Mouse (Mus musculus): ENCODE data around the gene Sppl2a.

Sppl2a gene

DNA sequence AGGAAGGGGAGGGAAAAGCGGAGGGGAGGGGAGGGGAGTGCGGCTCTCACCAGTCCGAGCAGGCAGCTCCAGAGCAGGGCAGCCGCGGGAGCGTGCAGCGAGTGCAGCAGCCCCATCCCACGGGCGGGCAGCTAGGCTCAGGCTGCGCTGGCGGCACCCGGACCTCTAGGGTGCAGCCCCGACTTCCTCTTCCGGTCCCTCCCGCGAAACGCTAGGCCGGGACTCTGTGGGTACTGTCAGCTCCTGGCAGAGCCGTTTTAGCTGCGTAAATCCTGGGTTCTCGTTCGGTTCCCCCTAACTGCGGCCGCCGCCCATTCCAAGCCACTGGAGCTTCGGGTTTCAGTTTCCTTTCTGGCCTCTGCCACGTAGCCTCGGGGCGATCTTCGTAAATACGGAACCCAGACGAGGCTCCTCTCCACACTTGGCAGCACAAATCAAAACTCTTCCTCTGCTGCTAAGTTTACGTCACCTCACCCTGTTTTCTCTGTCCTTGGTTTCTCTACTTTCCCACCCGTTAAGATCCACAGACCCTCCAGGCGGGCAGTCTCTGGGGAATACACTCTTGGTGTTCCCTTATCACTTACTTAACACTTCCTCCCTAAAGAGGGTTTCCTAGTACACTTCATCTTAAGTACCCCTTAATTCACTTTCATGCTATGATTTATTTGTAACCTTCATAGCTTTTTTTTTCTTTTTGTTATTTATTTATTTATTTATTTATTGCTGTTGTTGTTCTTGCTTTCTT, at the start of gene Sppl2a:
Gene Sppl2a (minus strand): TSS at position 339 of the 745 bp plus-strand sequence.
- peak; percentile 100 for DNase-seq

DNA sequence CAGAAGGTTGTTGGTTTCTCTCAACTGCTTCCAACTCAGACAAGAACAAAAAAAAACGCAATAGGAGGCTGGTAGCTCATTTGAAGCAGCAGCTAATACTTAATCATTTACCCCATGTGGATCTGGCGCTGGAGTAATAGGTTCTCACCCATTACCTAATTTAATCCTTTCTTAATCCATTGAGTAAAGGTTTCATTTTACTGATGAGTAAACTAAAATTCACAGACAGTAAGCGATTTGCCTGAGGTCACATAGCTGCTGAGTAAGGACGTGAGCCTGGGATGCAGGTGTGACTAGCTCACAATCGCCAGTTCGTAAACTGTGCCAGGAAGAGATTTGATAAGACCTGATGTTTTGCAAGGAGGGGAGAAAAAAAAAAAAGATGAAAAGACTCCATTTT, 44.4 kb upstream of the Sppl2a start:
- DNase-seq = peak; percentile 24

DNA sequence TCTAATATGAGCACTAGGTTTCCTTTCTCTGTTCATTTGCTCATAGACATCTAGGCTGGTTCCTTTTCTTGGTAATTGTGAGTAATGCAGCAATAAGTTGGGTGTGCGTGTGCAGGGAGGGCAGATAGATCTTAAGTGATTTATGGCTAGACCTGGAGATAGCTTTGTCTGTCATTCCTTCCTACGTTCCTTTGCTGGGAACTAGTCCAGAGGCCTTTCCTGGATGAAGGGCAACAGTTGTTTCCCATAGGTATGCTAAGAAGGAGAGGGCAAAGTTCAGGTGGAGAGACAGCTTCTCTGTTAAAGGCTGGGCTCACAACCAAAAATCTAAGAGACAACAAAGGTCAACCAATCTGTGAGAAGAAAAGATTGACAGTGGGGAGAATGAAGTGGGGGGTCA, 28.7 kb upstream of the Sppl2a start:
- peak; percentile 63 for DNase-seq

DNA sequence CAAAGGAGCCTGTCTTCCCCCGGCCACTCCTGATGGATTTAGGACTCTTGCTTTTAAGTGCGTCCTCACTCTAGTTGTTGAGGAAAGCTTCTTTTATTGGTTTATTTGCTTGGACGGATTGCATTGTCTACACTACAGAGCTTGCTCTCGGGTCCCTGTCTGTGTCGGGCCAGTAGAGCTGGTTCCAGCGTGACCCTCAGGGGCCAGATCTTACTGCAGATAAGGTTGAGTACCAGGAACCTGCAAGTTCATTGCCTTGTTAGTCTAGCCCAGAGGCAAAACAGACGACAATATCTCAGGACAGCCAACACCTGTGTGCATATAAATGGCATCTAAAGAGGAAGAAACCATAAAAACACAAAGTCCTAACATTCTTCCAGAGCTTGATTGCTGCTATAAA, 22.6 kb upstream of the Sppl2a start:
- peak; percentile 80 for DNase-seq

DNA sequence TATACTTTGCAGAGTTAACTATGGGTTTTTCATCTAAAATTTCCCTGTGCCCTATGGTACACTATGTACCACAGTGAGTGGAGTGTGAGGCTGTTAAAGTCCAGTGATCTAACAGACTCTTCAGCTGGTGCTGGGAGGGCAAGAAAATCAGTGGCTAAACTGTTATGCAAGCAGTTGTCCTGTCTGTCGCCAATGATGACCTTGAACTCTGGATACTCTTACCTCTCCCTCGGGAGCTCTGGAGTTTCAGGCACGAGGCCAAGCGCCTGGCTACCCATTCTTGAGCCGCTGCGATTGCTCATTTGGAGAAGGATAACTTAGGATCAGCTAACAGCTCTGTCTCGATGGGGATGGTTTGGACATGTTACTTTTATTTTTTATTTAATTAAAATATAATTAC, 18.1 kb upstream of the Sppl2a start:
- peak; percentile 96 for DNase-seq

DNA sequence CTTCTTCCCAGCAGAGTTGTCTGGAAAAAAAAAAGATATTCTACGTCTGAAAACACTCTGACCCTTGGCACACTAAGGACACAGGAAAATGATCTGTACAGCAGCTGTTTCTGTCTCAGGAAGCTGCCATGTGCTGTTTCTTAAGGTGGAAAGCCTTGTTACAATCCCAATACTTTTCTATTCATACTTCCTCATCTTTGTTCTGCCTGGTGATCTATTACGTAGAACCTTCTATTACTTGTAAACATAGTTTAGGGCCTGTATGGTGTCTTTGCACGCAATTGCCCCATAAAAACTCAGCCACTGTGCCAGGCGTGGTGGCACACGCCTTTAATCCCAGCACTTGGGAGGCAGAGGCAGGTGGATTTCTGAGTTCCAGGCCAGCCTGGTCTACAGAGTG, 17.4 kb upstream of the Sppl2a start:
- DNase-seq = peak; percentile 82

DNA sequence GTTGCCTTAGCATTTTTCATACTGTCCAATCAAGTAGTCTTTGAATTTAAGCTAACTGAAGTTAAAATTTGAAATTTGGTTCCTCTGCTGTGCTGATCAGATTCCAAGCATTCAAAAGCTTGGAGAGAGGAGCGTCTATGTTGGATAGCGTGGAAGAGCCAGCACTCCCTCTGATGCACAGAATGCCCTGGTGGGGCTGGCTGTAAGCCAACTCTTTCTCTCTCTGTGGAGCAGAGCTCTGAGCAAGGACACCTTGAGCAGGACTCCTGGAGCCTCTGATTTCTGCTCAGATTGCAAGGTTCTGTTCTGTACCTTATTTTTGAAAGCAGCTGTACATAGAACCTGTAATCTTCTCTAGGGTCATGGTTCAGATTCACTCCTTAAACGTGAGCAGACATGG, 16.8 kb upstream of the Sppl2a start:
- peak; percentile 68 for DNase-seq

DNA sequence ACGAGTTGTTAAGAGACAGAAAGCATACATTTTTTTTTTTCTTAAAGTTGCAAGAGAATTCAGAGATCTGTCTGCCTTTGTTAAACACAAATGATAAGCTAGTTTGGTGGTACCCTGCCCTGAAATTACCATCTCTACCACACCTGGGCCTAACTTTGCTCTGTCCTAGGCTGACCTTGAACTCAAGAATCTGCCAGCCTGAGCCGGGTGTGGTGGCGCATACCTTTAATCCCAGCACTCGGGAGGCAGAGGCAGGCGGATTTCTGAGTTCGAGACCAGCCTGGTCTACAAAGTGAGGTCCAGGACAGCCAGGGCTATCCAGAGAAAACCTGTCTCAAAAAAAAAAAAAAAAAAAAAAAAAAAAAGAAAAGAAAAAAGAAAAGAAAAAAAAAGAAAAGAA, 16.3 kb upstream of the Sppl2a start:
- peak; percentile 2 for DNase-seq

DNA sequence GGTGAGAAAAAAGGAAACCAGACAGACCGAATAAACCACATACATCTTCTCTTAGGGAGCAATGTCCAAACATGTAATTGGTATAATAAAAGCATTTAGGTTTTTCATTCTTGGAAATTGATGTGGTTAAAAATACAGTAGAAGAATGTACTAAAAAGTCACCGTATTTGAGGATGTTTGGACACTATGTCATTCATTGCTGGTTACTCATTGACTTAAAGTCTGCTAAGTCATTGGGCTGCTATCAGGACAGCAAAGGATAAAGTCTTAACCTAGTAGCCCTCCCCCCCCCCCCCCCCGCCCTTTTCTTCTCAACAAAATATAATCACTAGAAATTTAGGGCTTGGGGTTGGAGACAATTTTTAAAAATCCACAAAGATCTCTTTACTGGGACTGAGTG, 15.2 kb upstream of the Sppl2a start:
- no peak for DNase-seq

DNA sequence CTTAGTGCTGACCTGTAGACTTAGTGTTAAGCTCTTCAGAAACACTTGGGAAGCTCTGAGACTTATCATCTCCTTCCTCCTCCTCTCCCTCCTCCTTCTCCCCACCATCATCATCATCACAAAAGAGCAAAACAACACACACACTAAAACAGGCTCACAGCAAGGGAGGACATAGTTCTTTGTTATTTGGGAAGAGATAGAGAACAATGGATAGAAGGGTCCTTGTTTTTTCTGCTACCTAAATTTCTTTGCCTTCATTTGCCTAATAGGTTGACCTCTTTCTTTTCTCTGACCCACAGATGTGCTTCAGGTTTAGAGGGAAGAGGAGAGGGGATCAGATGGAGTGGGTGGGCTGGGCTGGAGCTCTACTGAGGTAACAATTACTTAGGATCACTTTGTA, 14.6 kb upstream of the Sppl2a start:
- no peak for DNase-seq

DNA sequence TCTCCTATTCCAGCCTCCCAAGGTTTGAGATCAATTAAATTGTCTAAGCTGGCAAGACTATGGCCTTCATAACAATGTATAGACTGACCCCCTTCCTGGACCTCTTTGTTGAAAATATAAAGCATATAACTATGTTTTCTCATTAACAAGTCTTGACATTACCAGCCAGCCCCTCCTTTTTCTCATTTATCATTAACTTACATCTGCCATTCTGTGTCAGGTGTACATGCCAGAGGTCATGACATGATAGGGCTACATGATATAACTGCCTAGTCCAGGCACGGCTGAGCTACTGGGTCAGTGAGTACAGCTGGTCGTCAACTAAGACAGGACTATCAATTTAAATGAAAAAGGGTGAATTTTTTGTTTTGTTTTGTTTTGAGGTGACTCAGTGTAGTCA, 10.2 kb upstream of the Sppl2a start:
- peak; percentile 59 for DNase-seq

DNA sequence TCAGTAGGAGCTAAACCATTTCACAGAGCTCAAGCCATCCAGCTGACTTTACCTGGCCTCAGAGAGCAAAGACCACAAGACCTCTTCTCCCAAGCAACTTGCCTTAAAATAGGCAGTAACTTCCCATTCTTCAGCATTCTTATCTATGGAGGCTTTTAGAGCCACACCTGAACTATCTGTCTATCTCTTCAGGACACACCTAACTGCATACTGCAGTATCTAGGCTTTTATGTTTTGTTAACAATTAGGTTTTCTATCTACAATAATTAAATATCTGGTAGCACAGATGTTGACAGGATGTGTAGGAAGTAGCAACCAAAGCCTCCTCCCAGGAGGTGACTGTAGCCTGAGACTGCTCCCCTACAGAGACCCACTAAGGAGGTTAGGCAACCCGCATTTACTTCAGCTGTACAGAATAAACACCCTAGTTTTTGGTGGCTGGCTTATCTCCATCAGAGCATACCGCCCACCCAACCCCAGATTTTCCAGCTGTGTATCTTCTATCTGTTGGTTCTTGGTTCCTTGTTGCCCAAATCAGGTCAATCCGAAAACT, 7.4 kb upstream of the Sppl2a start:
- DNase-seq = peak; percentile 18

DNA sequence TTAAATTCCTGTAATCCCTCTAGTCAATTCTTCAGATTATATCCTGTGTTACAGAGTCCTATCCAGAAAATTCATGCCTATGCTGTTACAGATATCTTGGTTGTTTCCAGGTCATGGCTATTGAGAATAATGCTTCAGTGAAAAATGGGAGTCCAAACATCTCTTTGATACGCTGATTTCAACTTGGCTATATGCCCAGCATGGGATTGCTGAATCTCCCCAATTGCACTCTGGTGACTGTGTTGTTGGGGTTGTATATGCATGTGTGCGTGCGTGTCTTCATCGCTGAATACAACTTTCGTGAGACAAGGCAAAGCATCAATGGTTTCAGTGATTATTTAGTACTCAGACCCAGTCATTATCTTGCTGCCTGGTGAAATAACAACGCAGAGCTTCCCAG, 5.0 kb upstream of the Sppl2a start:
- DNase-seq = no peak

DNA sequence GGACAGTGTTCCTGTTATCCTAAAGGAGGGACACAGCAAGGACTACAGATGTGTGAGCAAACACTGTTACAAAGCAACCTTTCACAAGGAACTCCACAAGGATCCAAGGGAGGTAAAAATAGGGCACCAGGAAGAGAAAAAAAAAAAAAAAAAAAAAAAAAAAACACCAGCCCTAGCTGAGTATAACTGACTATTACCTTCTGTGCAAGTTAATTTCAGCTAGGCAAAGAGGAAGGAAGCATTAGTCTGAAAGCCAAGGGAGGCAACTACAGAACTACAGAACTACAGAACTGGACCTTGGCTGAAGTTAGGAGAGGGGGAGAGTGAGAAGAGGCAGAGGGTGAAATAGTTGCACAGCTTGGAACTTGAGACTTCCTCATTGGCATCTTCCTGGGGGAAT, 886 bp upstream of the Sppl2a start:
- DNase-seq = no peak

DNA sequence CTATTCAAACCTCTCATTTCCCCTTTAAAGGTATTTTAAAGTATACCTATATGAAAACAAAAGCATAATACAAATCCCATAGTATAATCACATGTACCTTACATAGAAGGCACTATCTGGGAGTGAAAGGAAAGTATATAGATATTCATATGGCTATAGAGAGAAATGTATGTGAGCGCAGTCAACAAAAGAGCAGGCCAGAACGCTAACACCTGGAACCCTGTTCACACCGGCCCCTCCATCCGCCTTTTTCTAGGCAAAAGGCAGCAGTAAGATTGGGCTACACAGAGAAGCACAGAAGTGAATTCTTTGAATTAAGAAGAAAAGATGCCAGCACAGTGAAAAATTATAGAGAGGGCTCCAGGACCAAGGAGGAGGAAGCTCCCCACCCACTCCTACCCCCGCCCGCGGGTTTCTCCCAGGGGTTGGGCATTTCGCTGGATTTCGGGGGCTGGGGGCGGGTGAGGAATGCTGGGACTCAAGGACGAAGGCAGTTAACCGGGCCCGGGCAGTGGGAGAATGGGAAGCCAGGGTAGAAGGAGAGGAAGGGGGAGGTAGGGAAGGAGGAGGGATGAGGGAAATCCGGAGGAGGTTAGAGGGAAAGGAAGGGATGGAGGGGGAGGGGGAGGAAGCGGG, 656 bp downstream of the Sppl2a start:
- no peak for DNase-seq

DNA sequence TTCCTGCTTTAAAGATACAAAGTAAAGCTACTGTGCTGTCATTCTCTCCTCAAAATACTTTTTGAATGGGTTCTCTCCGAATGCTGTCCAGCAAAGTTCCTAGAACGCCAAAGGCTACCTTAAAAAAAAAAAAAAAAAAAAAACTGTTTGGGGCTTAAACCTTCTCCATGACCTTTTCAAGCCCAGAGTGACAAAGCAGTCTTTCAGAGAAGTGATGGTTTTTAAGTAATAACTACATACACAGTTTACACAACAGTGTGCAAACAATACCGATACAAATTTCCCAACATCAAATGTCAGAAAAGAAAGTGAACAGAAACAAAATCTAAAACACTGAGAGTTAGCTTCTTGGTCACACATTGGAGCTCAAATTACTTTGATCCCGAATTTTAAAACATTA, 1.3 kb downstream of the Sppl2a start:
- no peak for DNase-seq

DNA sequence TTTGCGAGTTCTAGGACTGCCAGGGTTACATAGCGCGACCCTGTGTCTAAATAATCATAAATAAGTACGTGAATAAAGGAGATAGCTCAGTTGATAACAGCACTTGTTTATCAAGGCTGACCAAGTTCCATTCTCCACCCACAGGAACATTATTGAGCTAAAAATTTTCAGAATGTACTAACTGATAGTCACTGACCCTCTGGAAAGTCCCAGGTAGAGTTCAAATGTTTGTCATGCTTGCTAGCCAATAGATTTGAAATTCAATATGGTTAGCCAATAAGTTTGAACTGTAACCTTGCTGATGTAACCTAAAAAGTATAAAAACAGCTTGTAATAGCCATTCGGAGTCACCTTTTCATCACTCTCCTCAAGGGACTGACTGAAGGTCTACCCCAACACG, 4.4 kb downstream of the Sppl2a start:
- DNase-seq = no peak

DNA sequence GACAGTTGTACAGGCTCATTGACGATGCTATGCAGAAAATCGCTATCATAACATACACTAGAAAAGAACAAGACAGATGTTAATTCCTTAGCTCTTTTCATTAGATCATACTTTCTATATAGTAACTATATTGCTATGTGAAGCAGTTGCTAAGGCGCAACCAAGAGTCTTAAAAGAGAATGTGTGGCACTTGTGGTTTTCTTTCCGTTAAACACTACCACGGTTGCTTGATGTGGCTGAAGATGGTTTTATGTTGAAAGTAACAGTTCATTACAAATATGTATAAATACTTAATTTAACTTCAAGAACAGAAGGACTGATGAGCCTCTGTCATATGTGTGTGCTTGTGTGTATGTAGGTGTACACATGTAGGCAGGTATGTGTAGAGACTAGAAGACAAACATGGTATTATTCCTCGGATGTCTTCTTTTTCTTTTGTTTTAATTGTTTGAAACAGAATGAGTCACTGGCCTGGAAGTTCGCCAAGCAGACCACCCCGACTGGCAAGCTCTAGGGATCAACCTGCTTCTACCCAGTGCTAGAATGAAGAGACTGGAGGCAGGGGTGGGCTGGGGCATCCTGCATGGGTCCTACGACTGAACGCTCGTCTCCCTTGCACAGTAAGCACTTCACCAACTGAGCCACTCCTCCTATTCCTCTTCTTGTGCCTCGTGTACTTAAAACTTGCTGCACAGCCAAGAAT, 12.5 kb downstream of the Sppl2a start:
- DNase-seq = no peak

DNA sequence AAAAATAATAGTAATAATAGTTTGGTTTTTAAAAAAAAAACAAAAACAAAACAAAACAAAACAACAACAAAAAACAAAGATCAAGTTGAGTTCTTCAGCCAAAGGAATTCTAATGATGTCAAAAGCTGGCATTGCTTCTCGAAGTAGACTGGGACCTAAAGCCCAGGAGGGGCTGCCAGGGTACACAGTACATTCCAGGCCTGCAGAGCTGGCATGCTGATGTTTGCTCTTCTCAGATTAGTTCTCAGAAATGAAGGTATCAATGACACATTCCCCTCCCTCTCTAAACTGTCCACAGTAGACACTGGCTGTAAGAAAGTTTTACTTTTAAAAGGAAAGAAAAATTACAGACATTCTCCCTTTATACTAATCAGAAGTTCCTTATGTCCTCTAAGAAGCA, 16.8 kb downstream of the Sppl2a start:
- peak; percentile 23 for DNase-seq

DNA sequence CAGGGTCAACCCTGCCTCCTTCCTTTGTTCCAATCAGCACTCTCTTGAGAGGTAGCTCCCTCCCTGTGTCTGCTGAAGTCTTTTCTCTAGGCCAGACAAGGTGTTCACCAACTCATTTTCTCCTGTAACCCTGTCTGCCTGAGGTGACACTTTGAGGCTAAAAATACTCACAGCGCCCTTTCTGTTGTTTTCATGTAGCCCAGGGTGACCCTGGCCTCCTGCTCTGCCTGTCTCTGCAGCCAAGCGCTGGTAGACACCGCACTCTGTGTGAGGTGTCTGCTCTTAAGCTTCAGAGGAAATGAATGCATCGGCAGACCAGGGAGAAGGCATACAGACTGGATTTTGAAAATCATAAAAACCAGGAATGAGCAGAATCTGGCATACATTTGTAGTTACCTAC, 18.9 kb downstream of the Sppl2a start:
- DNase-seq = peak; percentile 90

DNA sequence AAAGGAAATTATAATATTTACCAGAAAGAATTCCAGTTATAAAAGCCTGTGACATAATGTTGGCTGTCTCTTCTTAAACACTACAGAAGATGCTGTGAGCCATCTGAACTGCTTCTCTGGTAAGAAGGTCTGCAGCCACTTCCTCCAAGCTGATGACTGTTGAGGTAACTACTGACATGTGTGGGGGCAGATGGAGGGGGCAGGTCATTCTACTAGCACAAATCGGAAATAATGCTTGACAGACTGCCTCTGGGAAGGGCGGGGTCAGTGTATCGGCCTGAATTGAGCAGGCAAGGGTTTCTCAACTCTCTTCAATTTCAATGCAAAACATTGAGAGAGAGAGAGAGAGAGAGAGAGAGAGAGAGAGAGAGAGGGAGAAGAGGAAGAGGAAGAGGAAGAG, 28.9 kb downstream of the Sppl2a start:
- peak; percentile 28 for DNase-seq

DNA sequence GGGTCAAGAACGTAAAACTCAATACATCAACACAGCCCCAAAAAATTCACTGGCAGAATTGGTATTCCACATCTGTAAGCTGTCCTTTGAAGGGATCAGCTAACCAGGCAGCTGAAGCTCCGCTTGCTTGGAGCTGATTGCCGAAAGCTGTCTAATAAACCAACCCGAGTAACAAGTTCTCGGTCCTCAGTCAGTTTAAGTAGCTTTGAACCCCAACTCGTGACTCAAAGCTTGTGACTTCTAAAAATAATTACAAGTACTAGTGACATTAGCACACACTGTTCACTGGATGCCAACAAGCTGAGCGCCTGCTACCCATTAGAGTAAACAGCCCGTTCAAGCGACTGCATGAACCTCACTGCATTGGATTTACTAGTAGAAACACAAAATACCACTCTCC, 35.5 kb downstream of the Sppl2a start:
- peak; percentile 95 for DNase-seq

DNA sequence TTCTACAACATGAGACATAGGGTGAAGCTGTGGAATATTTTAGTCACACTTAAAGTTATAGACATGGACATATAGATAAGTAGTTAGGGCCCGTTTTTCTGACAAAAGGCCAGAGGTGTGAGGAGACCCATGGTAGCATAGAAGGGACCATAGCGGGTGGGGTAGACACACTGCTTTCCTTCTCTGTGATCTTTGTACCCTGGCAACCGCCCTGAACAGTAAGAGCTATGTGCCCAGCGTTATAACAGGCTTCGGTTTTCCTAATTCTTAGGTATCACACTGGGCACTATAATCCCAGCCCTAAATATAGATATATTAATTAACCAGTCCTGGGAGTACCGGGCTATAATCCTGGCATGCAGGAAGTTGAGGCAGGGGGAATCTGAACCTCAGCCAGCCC, 36.1 kb downstream of the Sppl2a start:
- DNase-seq = peak; percentile 68

DNA sequence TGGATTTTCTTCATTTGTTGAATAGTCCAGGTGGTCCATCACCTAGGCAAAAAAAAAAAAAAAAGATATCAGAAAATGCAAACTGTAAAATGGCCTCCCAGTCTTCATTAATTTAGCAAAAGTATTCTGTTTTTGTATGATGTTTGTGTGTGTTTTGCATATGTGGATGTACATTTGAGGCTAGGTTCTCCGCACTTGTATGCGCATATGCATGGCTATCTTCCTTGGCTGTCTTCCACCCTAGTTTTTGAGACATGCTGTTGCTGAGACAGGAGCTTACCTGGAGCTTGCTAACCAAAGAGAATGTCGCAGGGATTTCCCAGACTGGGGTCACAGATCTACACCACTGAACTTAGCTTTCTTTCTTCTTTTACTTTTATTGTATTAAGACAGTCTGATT, 38.8 kb downstream of the Sppl2a start:
- DNase-seq = no peak
